Mouse (Mus musculus) spleen, embryonic (tissue): ENCODE results near the gene Art1.

ENCODE experiments used
- CTCF ChIA-PET: fragments of 350-600 bp; sonication (Branson Sonifier 250); formaldehyde crosslinking; loops from one replicate; lab custom pipeline; 2022; lab: Charles Lee

The Art1 gene

DNA sequence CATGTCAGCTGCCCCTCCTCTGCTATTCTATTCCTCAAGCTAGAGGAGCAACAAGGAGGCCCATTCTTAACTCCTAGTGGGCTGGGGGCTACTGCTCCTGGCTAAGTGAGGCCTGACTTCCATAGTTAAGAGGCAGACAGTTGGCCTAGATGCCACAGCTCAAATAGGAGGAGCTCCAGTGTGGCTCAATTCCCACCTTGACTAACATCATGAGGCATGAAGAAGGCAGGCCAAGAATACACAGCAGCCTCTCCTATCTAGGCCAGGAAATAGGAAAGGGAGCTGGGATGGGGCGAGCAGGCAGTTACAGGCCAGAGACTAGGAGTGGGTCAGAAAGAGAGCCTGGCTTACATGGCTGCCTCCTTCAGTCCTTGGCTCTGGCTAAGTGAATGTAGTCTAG lies 6.7 kb downstream of the Art1 start:
- CTCF ChIA-PET = interaction anchor here (0.7 kb wide), 1 partner anchor 182 kb away, joined by 5 read pairs; no protein-coding TSS in a partner anchor

DNA sequence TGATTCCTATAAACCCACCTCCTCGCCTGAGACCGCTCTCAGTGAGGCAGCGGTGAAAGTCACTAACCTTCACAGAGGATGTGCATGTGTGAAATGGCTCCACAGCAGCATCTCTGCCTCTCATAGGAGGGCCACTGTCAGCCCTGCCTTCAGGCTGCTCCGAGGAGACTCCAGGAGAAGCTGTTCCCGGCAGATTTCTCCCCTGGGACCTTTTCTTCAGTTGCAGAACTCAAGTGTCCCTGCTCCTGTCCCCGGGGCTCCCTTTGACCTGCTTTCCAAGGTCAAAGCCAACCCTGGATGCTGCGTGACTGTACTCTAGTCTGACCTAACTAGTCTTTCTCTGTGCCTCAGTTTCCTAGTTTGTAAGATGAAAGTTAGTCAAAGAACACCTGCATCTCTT lies 7.6 kb downstream of the Art1 start, which contains the start of gene Art5:
Art5 (minus strand) TSS at position 319 of the 400 bp plus-strand sequence.
- CTCF ChIA-PET = no interaction called here

DNA sequence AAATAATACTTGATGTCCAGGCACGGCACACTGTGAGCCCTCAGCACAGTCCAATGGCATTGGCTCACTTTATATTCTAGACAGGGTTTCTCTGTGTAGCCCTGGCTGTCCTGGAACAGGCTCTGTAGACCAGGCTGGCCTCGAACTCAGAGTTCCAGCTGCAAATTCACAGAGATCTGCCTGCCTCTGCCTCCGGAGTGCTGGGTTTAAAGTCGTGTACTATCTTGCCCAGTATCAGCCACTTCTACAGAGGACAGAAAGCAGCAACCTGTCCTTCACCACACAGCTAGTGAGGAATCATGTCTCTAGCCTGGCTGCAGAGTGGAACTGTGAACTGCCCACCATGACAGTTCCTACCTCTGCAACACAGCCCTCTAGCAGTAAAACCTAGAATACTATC lies 8.2 kb downstream of the Art1 start:
- CTCF ChIA-PET = interaction anchor here (0.5 kb wide), 1 partner anchor 349 kb away, joined by 3 read pairs; no protein-coding TSS in a partner anchor

DNA sequence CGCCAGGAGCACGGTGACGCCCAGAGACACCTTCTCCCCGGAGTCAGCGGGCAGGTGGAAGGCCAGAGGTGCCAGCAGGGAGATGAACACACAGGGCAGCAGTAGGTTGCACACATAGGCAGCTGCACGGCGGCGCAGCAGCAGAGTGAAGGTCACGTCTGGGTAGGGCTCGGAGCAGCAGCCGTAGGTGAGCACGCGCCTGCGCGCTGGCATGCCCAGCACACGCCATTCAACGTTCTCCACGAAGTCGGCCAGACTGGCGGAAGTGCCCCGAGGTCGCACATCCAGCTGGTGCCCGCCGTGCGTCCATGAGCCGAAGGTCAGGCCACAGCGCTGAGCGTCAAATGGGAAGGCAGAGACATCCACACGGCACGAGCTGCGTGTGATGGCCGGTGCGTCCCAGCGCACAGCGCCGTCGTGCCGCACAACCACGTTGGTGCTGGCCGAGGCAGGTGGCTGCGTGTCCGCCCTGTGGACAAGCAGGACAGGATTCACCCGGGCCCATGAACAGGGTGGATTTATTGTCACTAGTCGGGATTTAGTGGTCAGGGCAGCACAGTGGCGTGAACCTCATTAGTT lies 11.7 kb downstream of the Art1 start:
- CTCF ChIA-PET = interaction anchor here (1.0 kb wide), 1 partner anchor 13 kb away, joined by 3 read pairs; no protein-coding TSS in a partner anchor

DNA sequence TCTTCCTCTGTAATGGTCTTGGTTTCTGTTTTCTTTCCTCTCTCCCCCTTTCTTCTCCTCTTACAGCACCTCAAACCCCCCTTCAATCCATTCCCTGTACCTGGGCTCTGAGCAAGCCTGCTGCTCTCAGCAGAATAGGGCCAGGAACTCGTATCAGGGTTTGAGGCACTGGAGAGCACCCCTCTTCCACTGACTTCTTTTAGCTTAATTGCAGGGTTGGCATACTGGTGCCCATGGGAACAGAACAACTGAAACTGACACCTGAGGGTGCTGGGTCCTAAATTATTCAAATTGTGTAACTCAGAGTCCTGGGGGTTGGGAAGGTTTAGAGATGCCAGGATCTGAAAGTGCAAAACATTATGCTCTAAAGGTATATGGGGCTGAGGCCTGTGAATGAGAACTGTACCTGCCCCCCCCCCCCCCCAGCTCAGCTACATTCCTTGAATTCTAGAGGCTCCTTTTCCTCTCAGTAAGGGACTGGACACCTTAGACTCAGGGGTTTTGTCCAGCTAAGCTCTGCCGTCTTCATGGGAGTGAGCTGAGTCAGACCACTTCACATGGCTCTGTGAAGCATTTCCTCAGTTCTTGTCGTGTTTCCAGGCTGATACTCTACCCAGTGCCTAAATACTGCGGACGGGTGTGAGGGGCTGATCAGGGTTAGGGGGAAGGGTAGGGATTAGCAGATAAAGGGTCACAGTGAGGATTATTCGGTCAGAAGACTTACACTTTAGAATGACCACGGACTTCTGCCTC lies 15.2 kb downstream of the Art1 start, which contains the start of gene Chrna10:
Chrna10 (minus strand) TSS at position 250 of the 753 bp plus-strand sequence.
- CTCF ChIA-PET = interaction anchor here (0.7 kb wide), 1 partner anchor 155 kb away, joined by 3 read pairs; no protein-coding TSS in a partner anchor

DNA sequence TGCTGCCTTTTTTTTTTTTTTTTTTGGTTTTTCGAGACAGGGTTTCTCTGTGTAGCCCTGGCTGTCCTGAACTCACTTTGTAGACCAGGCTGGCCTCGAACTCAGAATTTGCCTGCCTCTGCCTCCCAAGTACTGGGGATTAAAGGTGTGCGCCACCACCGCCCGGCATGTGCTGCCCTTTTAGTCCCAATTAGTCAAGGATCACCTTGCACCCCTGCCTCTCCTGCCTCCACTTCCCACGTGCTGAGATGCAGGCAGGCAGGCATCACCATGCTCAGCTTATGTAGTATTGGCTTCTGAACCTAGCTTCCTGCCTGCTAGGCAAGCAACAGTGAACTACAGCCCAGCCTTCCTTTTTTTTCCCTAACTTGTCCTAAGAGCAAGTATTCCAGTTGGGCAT lies 15.8 kb downstream of the Art1 start:
- CTCF ChIA-PET = interaction anchor here (0.7 kb wide), 1 partner anchor 154 kb away, joined by 3 read pairs; no protein-coding TSS in a partner anchor

DNA sequence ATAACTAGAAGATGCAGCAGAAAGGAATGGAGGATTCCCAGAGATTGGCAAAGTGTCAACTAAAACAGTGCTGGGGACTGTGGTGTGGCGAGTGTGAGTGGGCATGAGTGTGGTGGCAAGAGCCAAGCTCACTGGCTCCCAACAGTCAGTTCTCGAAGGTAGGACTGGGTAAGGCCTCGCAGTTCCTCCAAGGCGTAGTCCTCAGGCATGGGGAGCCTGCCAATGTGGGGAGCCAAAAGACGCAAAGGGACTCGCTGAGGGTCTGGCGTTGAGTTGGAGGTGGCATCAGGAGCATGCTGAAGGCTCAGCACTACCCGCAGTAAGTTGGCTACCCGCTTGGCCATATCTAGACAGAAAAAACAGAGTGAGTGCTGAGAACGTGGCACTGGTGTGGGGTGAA lies 18.8 kb downstream of the Art1 start:
- CTCF ChIA-PET = no interaction called here

DNA sequence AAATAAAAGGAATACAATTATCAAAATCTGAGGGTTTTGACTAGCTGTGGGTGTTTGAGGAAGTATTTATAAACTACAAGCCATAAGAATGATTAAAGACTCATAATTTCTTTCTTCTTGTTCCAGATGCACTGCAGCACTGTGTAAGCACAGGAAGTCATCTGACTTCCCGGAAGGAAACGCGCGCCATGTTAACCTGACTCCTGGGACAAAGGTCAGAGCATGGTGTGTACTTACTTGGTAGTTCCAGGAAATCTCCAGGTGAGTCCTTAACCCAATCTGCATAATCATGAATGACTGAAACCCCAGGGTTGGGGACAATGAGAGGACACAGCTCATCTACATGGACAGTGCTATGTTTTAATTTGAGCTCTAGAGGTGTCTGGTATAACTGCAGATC lies 30.9 kb downstream of the Art1 start:
- CTCF ChIA-PET = no interaction called here

DNA sequence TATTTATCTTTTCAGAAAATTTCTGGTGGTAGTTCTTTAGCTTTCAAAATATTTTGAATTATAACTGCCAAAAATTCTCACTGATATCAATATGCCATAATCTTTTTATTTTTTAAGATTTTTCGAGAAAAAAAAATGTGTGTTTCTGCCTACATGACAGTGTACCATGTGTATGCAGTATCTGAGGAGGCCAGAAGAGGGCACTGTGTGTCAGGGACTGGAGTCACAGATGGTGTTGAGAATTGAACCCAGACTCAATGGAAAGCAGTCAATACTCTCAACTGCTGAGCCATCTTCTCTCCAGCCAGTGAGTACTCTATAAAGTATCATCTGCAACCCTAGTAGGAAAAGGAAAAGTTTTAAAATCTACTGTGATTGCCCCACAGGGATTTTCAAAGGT lies 35.9 kb downstream of the Art1 start:
- CTCF ChIA-PET = interaction anchor here (0.7 kb wide), 1 partner anchor 779 kb away, joined by 3 read pairs; no protein-coding TSS in a partner anchor

DNA sequence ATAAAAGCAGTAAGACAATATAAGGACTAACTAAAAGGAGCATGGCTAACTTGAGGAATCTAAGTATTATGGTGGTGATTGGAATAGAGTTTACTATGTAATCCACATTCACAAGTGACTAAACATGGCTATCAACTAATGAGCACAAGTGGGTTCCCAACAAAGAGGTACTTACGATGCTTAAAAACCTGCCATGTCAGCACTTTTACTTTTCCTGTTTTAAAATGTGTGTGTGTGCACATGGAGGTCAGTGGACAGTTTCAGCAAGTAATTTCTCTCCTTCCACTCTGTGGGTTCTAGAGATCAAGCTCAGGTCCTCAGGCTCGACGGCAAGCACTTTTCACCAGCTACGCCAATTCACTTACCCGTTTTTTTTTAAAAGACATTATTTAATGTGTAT lies 36.4 kb downstream of the Art1 start:
- CTCF ChIA-PET = no interaction called here

DNA sequence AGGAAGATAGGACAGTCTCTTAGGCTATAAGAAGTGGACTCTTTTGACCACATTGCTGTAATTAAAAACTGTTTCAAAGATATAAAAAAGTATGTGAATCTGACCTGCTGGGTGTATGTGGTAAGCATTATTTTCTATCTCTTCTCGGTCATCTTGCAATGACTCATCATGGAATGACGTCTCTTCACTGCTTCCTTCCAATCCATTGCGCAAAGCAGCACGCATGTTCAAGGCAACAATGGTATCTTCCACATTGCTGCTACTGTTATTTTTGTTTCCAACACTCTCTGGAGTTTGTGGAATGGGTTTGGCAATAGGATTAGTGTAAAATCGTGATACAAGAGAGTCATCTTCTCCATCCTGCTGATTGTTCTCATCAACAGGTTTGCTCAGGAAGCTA lies 52.1 kb downstream of the Art1 start:
- CTCF ChIA-PET = no interaction called here
